Mouse (Mus musculus): ENCODE measurements around the gene Ctnna2. TPM values are rescaled to one million over a fixed set of nuclear protein-coding genes. Genes with fewer than 3 reads are reported as not detected.

Gene Ctnna2
- polyA plus RNA-seq, 1 experiment from 2014 or later: not detected

- ChIA-PET POLR2A (no interaction called here), CTCF (no interaction called here)
- no peaks in the 10 kb centered on the region for H3K27me3 ChIP-seq
- no peak for TF ChIP-seq CTCF (IDR thresholded peaks at IDR 0.05)
- ATAC-seq: no peak
- no peak for DNase-seq (ENCODE audit: low read depth, low spot score)
- in situ Hi-C loops (cut with MboI; ENCODE audit: low pct_unique_long_range_greater_than_20kb): no loop called here
Observed at GRCm38 (mm10) chr6:77215322-77215721, 764.2 kb downstream of the Ctnna2 start.

GRCm38 (mm10) chr6:77213757-77214409 lies 765.6 kb downstream of the Ctnna2 start:
- DNase-seq (ENCODE audit: low read depth, low spot score): peak; percentile 1
- in situ Hi-C loops (cut with MboI; ENCODE audit: low pct_unique_long_range_greater_than_20kb): no loop called here
- ATAC-seq: peak; percentile 26
- ChIA-PET CTCF (no interaction called here), POLR2A (interaction anchor here (0.6 kb wide), 1 partner anchor 444 kb away, joined by 4 read pairs; no protein-coding TSS in a partner anchor)
- no peak for TF ChIP-seq CTCF (IDR thresholded peaks at IDR 0.05)
- no peaks in the 10 kb centered on the region for H3K27me3 ChIP-seq

GRCm38 (mm10) chr6:77209929-77210328 lies 769.6 kb downstream of the Ctnna2 start:
- CTCF ChIA-PET: no interaction called here
- no peak for TF ChIP-seq CTCF (IDR thresholded peaks at IDR 0.05)
- no peak for DNase-seq (ENCODE audit: low read depth, low spot score)
- no peak for ATAC-seq
- H3K27me3 ChIP-seq: no peaks in the 10 kb centered on the region
- POLR2A ChIA-PET: no interaction called here
- in situ Hi-C loops (cut with MboI; ENCODE audit: low pct_unique_long_range_greater_than_20kb): no loop called here

GRCm38 (mm10) chr6:77209183-77209582 lies 770.3 kb downstream of the Ctnna2 start:
- DNase-seq (ENCODE audit: low read depth, low spot score) (no peak), ATAC-seq (no peak)
- no peak for TF ChIP-seq CTCF (IDR thresholded peaks at IDR 0.05)
- CTCF ChIA-PET: no interaction called here
- POLR2A ChIA-PET: no interaction called here
- in situ Hi-C loops (cut with MboI; ENCODE audit: low pct_unique_long_range_greater_than_20kb): no loop called here
- H3K27me3 ChIP-seq: no peaks in the 10 kb centered on the region

GRCm38 (mm10) chr6:77199375-77199774 lies 780.1 kb downstream of the Ctnna2 start:
- in situ Hi-C loops (cut with MboI; ENCODE audit: low pct_unique_long_range_greater_than_20kb): no loop called here
- POLR2A ChIA-PET: no interaction called here
- no peak for DNase-seq (ENCODE audit: low read depth, low spot score)
- CTCF ChIA-PET: no interaction called here
- ATAC-seq: no peak
- no peak for TF ChIP-seq CTCF (IDR thresholded peaks at IDR 0.05)
- no peaks in the 10 kb centered on the region for H3K27me3 ChIP-seq

GRCm38 (mm10) chr6:77196650-77197049 lies 782.8 kb downstream of the Ctnna2 start:
- no peaks in the 10 kb centered on the region for H3K27me3 ChIP-seq
- in situ Hi-C loops (cut with MboI; ENCODE audit: low pct_unique_long_range_greater_than_20kb): no loop called here
- ATAC-seq (no peak), DNase-seq (ENCODE audit: low read depth, low spot score) (no peak)
- TF ChIP-seq CTCF (IDR thresholded peaks at IDR 0.05): no peak
- ChIA-PET POLR2A (no interaction called here), CTCF (no interaction called here)

- TF ChIP-seq CTCF (IDR thresholded peaks at IDR 0.05): no peak
- POLR2A ChIA-PET: interaction anchor here (0.6 kb wide), 1 partner anchor 563 kb away, joined by 4 read pairs; no protein-coding TSS in a partner anchor
- in situ Hi-C loops (cut with MboI; ENCODE audit: low pct_unique_long_range_greater_than_20kb): no loop called here
- ATAC-seq (no peak), DNase-seq (ENCODE audit: low read depth, low spot score) (no peak)
- CTCF ChIA-PET: no interaction called here
- no peaks in the 10 kb centered on the region for H3K27me3 ChIP-seq
Observed at GRCm38 (mm10) chr6:77191635-77192034, 787.9 kb downstream of the Ctnna2 start.

- ATAC-seq (no peak), DNase-seq (ENCODE audit: low read depth, low spot score) (no peak)
- no peak for TF ChIP-seq CTCF (IDR thresholded peaks at IDR 0.05)
- no peaks in the 10 kb centered on the region for H3K27me3 ChIP-seq
- ChIA-PET CTCF (no interaction called here), POLR2A (no interaction called here)
- in situ Hi-C loops (cut with MboI; ENCODE audit: low pct_unique_long_range_greater_than_20kb): no loop called here
Observed at GRCm38 (mm10) chr6:77188628-77189027, 790.9 kb downstream of the Ctnna2 start.

GRCm38 (mm10) chr6:77185751-77186150 lies 793.7 kb downstream of the Ctnna2 start:
- TF ChIP-seq CTCF (IDR thresholded peaks at IDR 0.05): no peak
- in situ Hi-C loops (cut with MboI; ENCODE audit: low pct_unique_long_range_greater_than_20kb): no loop called here
- no peak for DNase-seq (ENCODE audit: low read depth, low spot score)
- POLR2A ChIA-PET: no interaction called here
- no peak for ATAC-seq
- H3K27me3 ChIP-seq: no peaks in the 10 kb centered on the region
- CTCF ChIA-PET: no interaction called here

- no peak for DNase-seq (ENCODE audit: low read depth, low spot score)
- no peak for TF ChIP-seq CTCF (IDR thresholded peaks at IDR 0.05)
- in situ Hi-C loops (cut with MboI; ENCODE audit: low pct_unique_long_range_greater_than_20kb): no loop called here
Observed at GRCm38 (mm10) chr6:77184896-77185295, 794.6 kb downstream of the Ctnna2 start.

GRCm38 (mm10) chr6:77175764-77176163 lies 803.7 kb downstream of the Ctnna2 start:
- in situ Hi-C loops (cut with MboI; ENCODE audit: low pct_unique_long_range_greater_than_20kb): no loop called here
- ChIA-PET CTCF (no interaction called here), POLR2A (no interaction called here)
- no peaks in the 10 kb centered on the region for H3K27me3 ChIP-seq
- DNase-seq (ENCODE audit: low read depth, low spot score): no peak
- TF ChIP-seq CTCF (IDR thresholded peaks at IDR 0.05): no peak
- no peak for ATAC-seq

More at GRCm38 (mm10) chr6:77184896-77185295, 794.6 kb downstream of the Ctnna2 start:
- CTCF ChIA-PET: no interaction called here
- ATAC-seq: no peak
- POLR2A ChIA-PET: no interaction called here
- H3K27me3 ChIP-seq: no peaks in the 10 kb centered on the region

- DNase-seq (ENCODE audit: low read depth, low spot score) (no peak), ATAC-seq (no peak)
- in situ Hi-C loops (cut with MboI; ENCODE audit: low pct_unique_long_range_greater_than_20kb): no loop called here
- ChIA-PET POLR2A (no interaction called here), CTCF (no interaction called here)
- TF ChIP-seq CTCF (IDR thresholded peaks at IDR 0.05): no peak
- H3K27me3 ChIP-seq: no peaks in the 10 kb centered on the region
Observed at GRCm38 (mm10) chr6:77157028-77157427, 822.5 kb downstream of the Ctnna2 start.
